Mouse (Mus musculus) neural tube, embryonic 15.5 days (tissue): ENCODE data around the gene Ror1. TPM values are rescaled to one million over a fixed set of nuclear protein-coding genes. Genes with fewer than 3 reads are reported as not detected.

Experiments used
- ATAC-seq: fragments of 200-750 bp; cut with Nextera tagmentation; 2 replicates; pipeline ENCODE4 v1.8.0; 2017; ENCODE audit warnings: mild to moderate bottlenecking, moderate TSS enrichment, moderate library complexity; ENCODE audit not compliant: low FRiP score
- H3K27ac ChIP-seq: fragments of 300-500 bp; sonication (generic); replicated peaks from 2 replicates; pipeline ENCODE4 v1.5.1; 2015; ENCODE audit warnings: mild to moderate bottlenecking, inconsistent platforms
- H3K27me3 ChIP-seq: fragments of 300-500 bp; sonication (generic); replicated peaks from 2 replicates; pipeline ENCODE4 v1.6.1; 2015; ENCODE audit warnings: inconsistent platforms
- H3K36me3 ChIP-seq: fragments of 300-500 bp; sonication (generic); 2 replicates; pipeline ENCODE4 v1.6.1; 2015; ENCODE audit warnings: inconsistent platforms
- H3K4me1 ChIP-seq: fragments of 300-500 bp; sonication (generic); 2 replicates; pipeline ENCODE4 v1.6.1; 2015; ENCODE audit warnings: inconsistent platforms
- H3K4me2 ChIP-seq: fragments of 300-500 bp; sonication (generic); 2 replicates; pipeline ENCODE4 v1.6.1; 2015; ENCODE audit warnings: inconsistent platforms, mild to moderate bottlenecking, moderate library complexity
- H3K4me3 ChIP-seq: fragments of 300-500 bp; sonication (generic); replicated peaks from 2 replicates; pipeline ENCODE4 v1.5.1; 2015; ENCODE audit warnings: mild to moderate bottlenecking, inconsistent platforms
- H3K9ac ChIP-seq: fragments of 300-500 bp; sonication (generic); replicated peaks from 2 replicates; pipeline ENCODE4 v1.6.1; 2015; ENCODE audit warnings: mild to moderate bottlenecking, inconsistent platforms
- H3K9me3 ChIP-seq: fragments of 300-500 bp; sonication (generic); replicated peaks from 2 replicates; pipeline ENCODE4 v1.6.1; 2016; ENCODE audit warnings: inconsistent platforms
- WGBS: fragments of 180-500 bp; shearing (Covaris S2); methylation state at CpG from one replicate; pipeline ENCODE4 v1.1.7; 2015; ENCODE audit warnings: mixed read lengths; 5-methylcytosine and 5-hydroxymethylcytosine counted together
- polyA plus RNA-seq: library from polyadenylated mRNA; unstranded; fragments of >200 nt; fragmentation: Nextera tagmentation; extraction: Ambion mirVana; gene quantifications from 2 replicates; pipeline ENCODE4 v1.2.1, GENCODE M21; 2015

The Ror1 gene
- polyA plus RNA-seq, 1 experiment from 2014 or later = 1.2 TPM

DNA sequence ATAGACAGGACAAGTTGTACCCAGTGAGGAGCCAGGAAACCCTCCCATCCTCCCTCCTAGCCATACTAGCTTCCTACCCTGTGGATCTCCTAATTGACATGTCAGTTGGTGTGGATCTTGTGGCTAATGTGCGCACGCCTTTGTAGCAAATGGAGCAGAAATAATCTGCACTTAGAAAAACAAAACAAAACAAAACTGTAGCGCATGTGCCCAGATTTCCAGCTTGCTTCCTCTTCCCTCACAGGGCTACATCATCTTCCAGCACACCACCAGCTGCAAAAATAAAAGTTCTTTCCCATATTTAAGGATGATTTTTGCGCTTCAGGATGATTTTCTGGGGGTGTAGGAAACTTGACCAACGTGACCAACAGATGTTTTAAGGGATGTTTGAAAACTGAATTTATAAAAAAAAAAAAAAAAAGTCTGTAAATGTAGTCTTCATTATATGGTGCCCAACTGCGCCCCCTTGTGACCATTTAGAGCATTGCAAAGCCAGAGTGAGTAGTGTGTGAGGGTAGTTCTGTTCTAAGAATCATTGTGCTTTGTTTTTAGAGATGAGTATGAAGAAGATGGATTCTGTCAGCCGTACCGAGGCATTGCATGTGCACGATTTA is 311.8 kb downstream of the Ror1 start:
- Histone ChIP-seq H3K4me3 (no peak overlapping the region), H3K27ac (no peak overlapping the region), H3K27me3 (no peaks in the 10 kb centered on the region), H3K4me2 (no peak overlapping the region), H3K9ac (no peak overlapping the region), H3K4me1 (peaks cover 7% of the 10 kb centered on the region; the same call in 1 of the 2 replicates), H3K9me3 (no peaks in the 10 kb centered on the region), H3K36me3 (no peaks in the 10 kb centered on the region)
- ATAC-seq = no peak
- WGBS = 31% methylated on average over 9 of the region's 9 CpGs

GRCm38 (mm10) chr4:100409521-100409920 is 313.9 kb downstream of the Ror1 start:
- Histone ChIP-seq H3K4me3 (no peak overlapping the region), H3K9me3 (no peaks in the 10 kb centered on the region), H3K9ac (no peak overlapping the region), H3K4me1 (peaks cover 7% of the 10 kb centered on the region; the same call in 1 of the 2 replicates), H3K4me2 (no peak overlapping the region), H3K27ac (no peak overlapping the region), H3K27me3 (no peaks in the 10 kb centered on the region), H3K36me3 (no peaks in the 10 kb centered on the region)
- ATAC-seq = no peak
- 84% methylated on average over 8 of the region's 8 CpGs for WGBS

DNA sequence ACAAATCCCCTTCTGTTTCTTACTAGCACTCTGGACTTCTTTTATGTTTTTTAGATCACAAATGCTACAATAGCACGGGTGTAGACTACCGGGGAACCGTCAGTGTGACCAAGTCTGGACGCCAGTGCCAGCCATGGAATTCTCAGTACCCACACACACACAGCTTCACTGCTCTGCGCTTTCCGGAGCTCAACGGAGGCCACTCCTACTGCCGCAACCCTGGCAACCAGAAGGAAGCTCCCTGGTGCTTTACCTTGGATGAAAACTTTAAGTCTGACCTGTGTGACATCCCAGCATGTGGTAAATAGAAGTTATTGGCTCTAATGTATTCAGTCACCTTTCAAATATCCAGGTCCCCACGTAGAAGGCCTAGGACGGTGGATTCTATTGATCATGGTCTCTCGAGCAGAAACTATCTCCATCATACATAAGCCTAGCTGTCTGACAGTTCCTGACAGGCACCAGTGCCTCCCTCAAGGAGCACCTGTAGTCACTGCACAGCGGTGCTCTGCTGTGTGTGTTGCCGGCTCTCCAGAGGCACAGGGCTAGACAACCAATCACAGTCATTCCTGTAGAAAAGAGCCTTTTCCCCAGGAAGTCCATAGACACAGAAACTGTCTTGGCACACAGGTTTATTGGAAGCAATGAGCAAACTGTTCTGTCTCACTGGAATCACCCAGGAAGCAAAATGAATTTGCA is 316.4 kb downstream of the Ror1 start:
- no peak for ATAC-seq

GRCm38 (mm10) chr4:100422756-100423155 is 327.2 kb downstream of the Ror1 start:
- Histone ChIP-seq H3K9ac (no peak overlapping the region), H3K4me3 (no peak overlapping the region), H3K4me1 (peaks cover 4% of the 10 kb centered on the region; the same call in 1 of the 2 replicates), H3K4me2 (no peak overlapping the region), H3K9me3 (no peaks in the 10 kb centered on the region), H3K27ac (no peak overlapping the region), H3K27me3 (no peaks in the 10 kb centered on the region), H3K36me3 (no peaks in the 10 kb centered on the region)
- no peak for ATAC-seq
- WGBS = 7% methylated on average over 3 of the region's 3 CpGs

More for the DNA sequence above, 316.4 kb downstream of the Ror1 start:
- 51% methylated on average over 13 of the region's 13 CpGs for WGBS
- Histone ChIP-seq H3K4me3 (no peak overlapping the region), H3K27ac (no peak overlapping the region), H3K36me3 (no peaks in the 10 kb centered on the region), H3K9me3 (no peaks in the 10 kb centered on the region), H3K4me1 (peaks cover 7% of the 10 kb centered on the region; the same call in 1 of the 2 replicates), H3K27me3 (no peaks in the 10 kb centered on the region), H3K4me2 (no peak overlapping the region), H3K9ac (no peak overlapping the region)

GRCm38 (mm10) chr4:100426101-100426500 is 330.5 kb downstream of the Ror1 start:
- no peaks in the 10 kb centered on the region for H3K9me3 ChIP-seq
- H3K9ac ChIP-seq = no peak overlapping the region
- no peak overlapping the region for H3K4me2 ChIP-seq
- no peaks in the 10 kb centered on the region for H3K36me3 ChIP-seq
- H3K4me1 ChIP-seq = peaks cover 4% of the 10 kb centered on the region; the same call in 1 of the 2 replicates
- H3K27me3 ChIP-seq = no peaks in the 10 kb centered on the region
- 91% methylated on average over 1 of the region's 1 CpGs for WGBS
- H3K4me3 ChIP-seq = no peak overlapping the region
- no peak for ATAC-seq
- H3K27ac ChIP-seq = no peak overlapping the region

- H3K4me1 ChIP-seq = no peaks in the 10 kb centered on the region
- WGBS = 64% methylated on average over 2 of the region's 2 CpGs
- H3K27ac ChIP-seq = no peak overlapping the region
- H3K4me3 ChIP-seq = no peak overlapping the region
- no peak for ATAC-seq
- no peaks in the 10 kb centered on the region for H3K9me3 ChIP-seq
- H3K9ac ChIP-seq = no peak overlapping the region
- no peaks in the 10 kb centered on the region for H3K36me3 ChIP-seq
- H3K27me3 ChIP-seq = no peaks in the 10 kb centered on the region
- H3K4me2 ChIP-seq = no peak overlapping the region
These were observed 333.8 kb downstream of the Ror1 start for GRCm38 (mm10) chr4:100429371-100429900.

DNA sequence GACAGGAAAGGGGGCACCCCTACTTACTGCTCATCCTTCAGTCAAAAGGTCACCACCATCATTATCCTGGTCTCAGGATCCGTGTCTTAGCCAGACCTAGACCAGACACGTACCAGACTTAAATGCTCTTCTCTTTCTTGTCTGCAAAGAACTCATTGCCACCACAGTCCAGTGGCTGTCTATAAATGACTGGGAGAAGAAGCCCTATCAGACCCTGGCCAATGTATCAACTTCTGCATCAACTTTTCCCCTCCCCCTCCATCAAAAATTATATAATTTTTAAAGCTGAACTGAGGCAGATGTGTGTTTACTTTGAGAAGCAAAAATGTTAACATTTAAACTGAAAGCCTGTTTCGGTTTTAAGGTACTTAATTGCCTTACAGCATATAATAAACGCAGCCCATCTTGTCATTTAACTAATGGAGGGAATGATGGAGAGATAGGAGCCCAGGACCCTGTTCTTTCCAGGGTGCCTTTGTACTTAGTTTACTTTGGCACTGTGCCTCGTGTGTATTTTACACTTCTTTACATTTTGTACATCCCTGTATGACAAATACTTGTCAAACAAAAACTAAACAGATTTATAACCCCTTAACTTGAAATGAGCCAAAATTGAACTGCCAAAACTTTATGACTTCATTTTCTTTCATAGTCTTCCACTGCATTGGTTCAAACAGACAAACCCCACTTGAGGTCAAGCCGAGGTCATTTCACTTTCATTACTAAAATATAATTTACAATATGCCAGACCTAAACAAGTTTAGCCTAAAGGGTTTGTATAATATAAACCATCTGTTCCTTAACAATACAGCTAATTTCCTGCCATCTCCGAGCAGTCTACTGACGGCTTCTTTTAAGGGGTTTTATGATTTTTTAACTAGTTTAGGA is 339.9 kb downstream of the Ror1 start:
- H3K4me2 ChIP-seq = no peak overlapping the region
- ATAC-seq = no peak
- 59% methylated on average over 8 of the region's 8 CpGs for WGBS
- H3K9me3 ChIP-seq = no peaks in the 10 kb centered on the region
- H3K9ac ChIP-seq = no peak overlapping the region
- H3K27ac ChIP-seq = no peak overlapping the region
- no peaks in the 10 kb centered on the region for H3K4me1 ChIP-seq
- no peak overlapping the region for H3K4me3 ChIP-seq
- no peaks in the 10 kb centered on the region for H3K27me3 ChIP-seq
- no peaks in the 10 kb centered on the region for H3K36me3 ChIP-seq

DNA sequence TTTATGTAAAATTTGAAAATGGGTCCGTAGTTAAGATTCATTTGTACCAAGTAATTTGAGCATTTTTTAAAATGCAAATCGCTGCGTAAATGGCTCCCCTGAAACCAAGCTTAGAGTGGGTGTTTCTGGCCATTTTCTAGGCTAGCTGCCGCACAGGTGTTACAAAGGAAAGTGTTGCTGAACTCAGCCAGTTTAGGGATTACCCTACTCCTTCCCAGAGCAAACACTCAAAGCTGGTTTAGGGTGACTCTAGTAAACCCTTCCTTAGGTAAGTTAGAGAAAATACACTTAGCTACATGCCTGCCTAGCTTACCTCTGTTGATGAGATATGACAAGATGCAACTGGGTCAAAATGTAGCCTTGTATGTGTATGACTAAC is 340.6 kb downstream of the Ror1 start:
- Histone ChIP-seq H3K9me3 (no peaks in the 10 kb centered on the region; the same call in 1 of the 2 replicates), H3K27me3 (no peaks in the 10 kb centered on the region), H3K4me1 (no peaks in the 10 kb centered on the region), H3K4me2 (no peak overlapping the region), H3K27ac (no peak overlapping the region), H3K36me3 (no peaks in the 10 kb centered on the region), H3K9ac (no peak overlapping the region), H3K4me3 (no peak overlapping the region)
- ATAC-seq = no peak
- WGBS = 71% methylated on average over 4 of the region's 4 CpGs

DNA sequence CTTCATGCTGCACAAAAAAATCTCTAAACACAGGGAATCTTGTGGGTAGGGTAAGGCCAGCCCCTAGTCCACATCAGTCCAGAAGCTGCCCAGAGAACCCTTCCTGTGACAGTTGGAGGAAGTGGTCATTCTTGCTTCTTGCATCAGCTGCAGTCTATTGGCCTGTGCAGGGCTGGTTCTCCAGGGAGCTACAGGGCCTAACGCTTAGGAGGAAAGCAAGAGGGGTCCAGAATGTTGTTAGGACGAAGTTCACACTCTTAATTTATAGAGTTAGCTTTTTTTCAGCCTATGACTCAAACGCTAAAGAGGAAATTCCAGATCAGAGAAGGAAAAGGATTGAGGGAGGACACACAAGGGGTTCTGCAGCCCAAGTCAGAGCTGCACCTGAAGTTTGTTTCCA is 351.3 kb downstream of the Ror1 start:
- no peak overlapping the region for H3K4me3 ChIP-seq
- ATAC-seq = no peak
- H3K9ac ChIP-seq = no peak overlapping the region
- H3K27ac ChIP-seq = no peak overlapping the region
- no peaks in the 10 kb centered on the region for H3K27me3 ChIP-seq
- H3K36me3 ChIP-seq = no peaks in the 10 kb centered on the region
- no peaks in the 10 kb centered on the region for H3K9me3 ChIP-seq
- H3K4me2 ChIP-seq = no peak overlapping the region
- no peaks in the 10 kb centered on the region for H3K4me1 ChIP-seq
- 77% methylated on average over 3 of the region's 3 CpGs for WGBS

- ATAC-seq = no peak
- H3K4me1 ChIP-seq = no peaks in the 10 kb centered on the region
- H3K9ac ChIP-seq = no peak overlapping the region
- H3K27ac ChIP-seq = no peak overlapping the region
- 59% methylated on average over 9 of the region's 9 CpGs for WGBS
- H3K4me3 ChIP-seq = no peak overlapping the region
- H3K9me3 ChIP-seq = no peaks in the 10 kb centered on the region
- H3K36me3 ChIP-seq = no peaks in the 10 kb centered on the region
- no peak overlapping the region for H3K4me2 ChIP-seq
- no peaks in the 10 kb centered on the region for H3K27me3 ChIP-seq
These were observed 367.0 kb downstream of the Ror1 start for GRCm38 (mm10) chr4:100462493-100463120.
